In genomic region chr2:79865275-79865999, GRCm38 (mm10) we compare ENCODE assay signal across 8 mouse cellular contexts.
A peak's percentile ranks its signal among the peaks of the same experiment; 100 is the strongest.
DNase-seq lines count a peak whose midpoint lies in the region; ATAC-seq and TF ChIP-seq lines count a peak whose summit lies in the region.

No protein-coding gene starts in this region.

- H3K9ac ChIP-seq in liver, adult 2 months (ENCODE audit: low read depth, low read length), result no peak overlapping the region
- no peak overlapping the region for H3K9ac ChIP-seq in forebrain, embryonic 13.5 days
- H3K9ac ChIP-seq in intestine, embryonic 16.5 days (ENCODE audit: low read depth, low read length), result no peak overlapping the region
- no peak overlapping the region for H3K9ac ChIP-seq in limb, embryonic 11.5 days (ENCODE audit: low read length)

- 34% methylated on average over 9 of the region's 9 CpGs for WGBS in liver, adult 2 months
- WGBS in forebrain, embryonic 13.5 days, result 42% methylated on average over 9 of the region's 9 CpGs
- 47% methylated on average over 9 of the region's 9 CpGs for WGBS in intestine, embryonic 16.5 days
- WGBS in limb, embryonic 11.5 days, result 45% methylated on average over 9 of the region's 9 CpGs

- peaks cover 2% of the 10 kb centered on the region for H3K4me1 ChIP-seq in liver, adult 2 months (ENCODE audit: control insufficient read depth, insufficient read depth, low read length)
- no peaks in the 10 kb centered on the region for H3K4me1 ChIP-seq in forebrain, embryonic 13.5 days
- H3K4me1 ChIP-seq in intestine, embryonic 16.5 days (ENCODE audit: control insufficient read depth, insufficient read depth, low read length), result no peaks in the 10 kb centered on the region
- H3K4me1 ChIP-seq in limb, embryonic 11.5 days (ENCODE audit: control insufficient read depth, insufficient read depth, low read length), result no peaks in the 10 kb centered on the region

- peak; percentile 91 for ATAC-seq in forebrain, embryonic 13.5 days
- peak; percentile 52; the same call in 1 of the 2 replicates for ATAC-seq in intestine, embryonic 16.5 days
- ATAC-seq in limb, embryonic 11.5 days (ENCODE audit: insufficient number of reproducible peaks, low FRiP score, low TSS enrichment, low read depth), result peak; percentile 75; the same call in 1 of the 2 replicates

- no peaks in the 10 kb centered on the region for H3K27me3 ChIP-seq in liver, adult 2 months (ENCODE audit: control insufficient read depth, insufficient read depth, low read length)
- no peaks in the 10 kb centered on the region for H3K27me3 ChIP-seq in forebrain, embryonic 13.5 days
- no peaks in the 10 kb centered on the region for H3K27me3 ChIP-seq in intestine, embryonic 16.5 days (replicated peaks; ENCODE audit: control insufficient read depth, insufficient read depth, low read length)
- no peaks in the 10 kb centered on the region for H3K27me3 ChIP-seq in limb, embryonic 11.5 days (ENCODE audit: control insufficient read depth, insufficient read depth, low read length)

- no peak overlapping the region for H3K27ac ChIP-seq in liver, adult 2 months (replicated peaks; ENCODE audit: insufficient read depth, low read depth, low read length)
- H3K27ac ChIP-seq in forebrain, embryonic 13.5 days, result no peak overlapping the region
- H3K27ac ChIP-seq in intestine, embryonic 16.5 days (ENCODE audit: low read length), result no peak overlapping the region
- H3K27ac ChIP-seq in limb, embryonic 11.5 days (replicated peaks; ENCODE audit: low read depth, low read length), result no peak overlapping the region

- DNase-seq in liver, adult 2 months (ENCODE audit: extremely low read depth, low read depth, low spot score), result peak; percentile 51
- DNase-seq in liver, result no peak
- DNase-seq in brain, embryonic 18.5 days (ENCODE audit: low read depth, low spot score), result peak; percentile 50
- DNase-seq in limb, embryonic 11.5 days (ENCODE audit: low spot score), result peak; percentile 29
- peak; percentile 5 to 27 for DNase-seq in natural killer cell, adult 2 months (ENCODE audit: low spot score in 2 of 2)
- no peak for DNase-seq in spleen, postnatal 4 days (ENCODE audit: low spot score in 2 of 2)

- no peaks in the 10 kb centered on the region for H3K36me3 ChIP-seq in liver, adult 2 months (ENCODE audit: control insufficient read depth, insufficient read depth, low read length)
- no peaks in the 10 kb centered on the region for H3K36me3 ChIP-seq in forebrain, embryonic 13.5 days (ENCODE audit: poor library complexity, severe bottlenecking)
- no peaks in the 10 kb centered on the region for H3K36me3 ChIP-seq in intestine, embryonic 16.5 days (ENCODE audit: control insufficient read depth, insufficient read depth, low read length)
- H3K36me3 ChIP-seq in limb, embryonic 11.5 days (ENCODE audit: control insufficient read depth, insufficient read depth, low read length), result no peaks in the 10 kb centered on the region

- TF ChIP-seq POLR2A in liver, adult 2 months (IDR thresholded peaks at IDR 0.05; ENCODE audit: extremely low read depth, insufficient read depth, low read length), result no peak

- no peaks in the 10 kb centered on the region for H3K79me2 ChIP-seq in liver, adult 2 months (ENCODE audit: control insufficient read depth, insufficient read depth, low read length)

- TF ChIP-seq CTCF in liver, adult 2 months (IDR thresholded peaks at IDR 0.05; ENCODE audit: low read depth, low read length), result peak; percentile 64

- H3K4me3 ChIP-seq in liver, adult 2 months (ENCODE audit: insufficient read depth, low read depth, low read length), result no peak overlapping the region
- no peak overlapping the region for H3K4me3 ChIP-seq in forebrain, embryonic 13.5 days
- H3K4me3 ChIP-seq in intestine, embryonic 16.5 days (ENCODE audit: low read length), result no peak overlapping the region
- H3K4me3 ChIP-seq in limb, embryonic 11.5 days (ENCODE audit: low read depth, low read length), result no peak overlapping the region

- no peak overlapping the region for H3K4me2 ChIP-seq in forebrain, embryonic 13.5 days
- H3K4me2 ChIP-seq in intestine, embryonic 16.5 days (ENCODE audit: low read depth, low read length), result no peak overlapping the region
- no peak overlapping the region for H3K4me2 ChIP-seq in limb, embryonic 11.5 days (ENCODE audit: low read depth, severe bottlenecking)

- no peaks in the 10 kb centered on the region for H3K9me3 ChIP-seq in forebrain, embryonic 13.5 days (replicated peaks)
- H3K9me3 ChIP-seq in intestine, embryonic 16.5 days (ENCODE audit: control insufficient read depth, low read length), result no peaks in the 10 kb centered on the region
- H3K9me3 ChIP-seq in limb, embryonic 11.5 days (ENCODE audit: control insufficient read depth, low read length), result no peaks in the 10 kb centered on the region

Comparison
In these comparisons a context has a peak if more than half of its experiments do, and no peak if none do; other contexts are left out.
1. DNase-seq: peak in liver, adult 2 months (single experiment), brain, embryonic 18.5 days (single experiment), limb, embryonic 11.5 days (single experiment) and natural killer cell, adult 2 months (2 of 2); none in liver (single experiment) and spleen, postnatal 4 days (0 of 2).
2. Peak in every context shown above with its lines, with median percentiles within 50 percentile points of each other: ATAC-seq.